Comparison of ENCODE assay signal across 16 mouse cellular contexts in the genomic region with DNA sequence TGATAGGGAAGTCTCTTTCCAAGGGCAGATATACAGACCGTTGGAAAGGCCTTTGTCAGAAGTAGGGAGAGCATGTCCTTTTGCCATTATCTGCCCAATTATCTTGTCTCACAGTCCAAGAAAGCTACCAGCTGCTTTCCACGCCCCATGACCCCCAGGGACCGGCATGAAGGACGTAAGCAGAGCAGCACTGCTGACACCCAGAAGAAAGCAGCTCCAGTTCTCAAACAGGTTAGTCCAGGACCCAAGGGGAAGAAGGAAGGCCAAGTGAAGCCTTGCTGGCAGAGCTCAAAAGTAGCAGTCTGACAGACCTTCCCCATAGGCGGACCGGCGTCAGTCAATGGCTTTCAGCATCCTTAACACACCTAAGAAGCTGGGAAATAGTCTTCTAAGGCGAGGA.
"Had no signal": no experiment of that assay in that cellular context is flagged by ENCODE, and none has a peak within 500 bp of the region (broad histone marks: within the 10 kb centered on the region; RNA-seq: fewer than 3 reads in every experiment).

No protein-coding gene starts in this region.

- H3K27me3 ChIP-seq: neural tube, embryonic 13.5 days; neural tube, embryonic 15.5 days; stomach, embryonic 15.5 days had no signal

- H3K4me2 ChIP-seq: neural tube, embryonic 13.5 days; neural tube, embryonic 15.5 days; stomach, embryonic 15.5 days had no signal

- H3K4me3 ChIP-seq: neural tube, embryonic 13.5 days; neural tube, embryonic 15.5 days; stomach, embryonic 15.5 days had no signal

- H3K4me1 ChIP-seq: neural tube, embryonic 13.5 days; neural tube, embryonic 15.5 days; stomach, embryonic 15.5 days had no signal

- DNase-seq: retina, postnatal 1 day; right cerebral cortex, adult 18-20 months; right cerebral cortex, postnatal 14 days; right cerebral cortex, postnatal 25 days; right cerebral cortex, postnatal 4 days; spleen, adult 18-20 months; thymus, adult 18-20 months; thymus, adult 2 months; thymus, postnatal 14 days; thymus, postnatal 25 days; thymus, postnatal 36 days; thymus, postnatal 4 days had no signal

- H3K27ac ChIP-seq: neural tube, embryonic 13.5 days; neural tube, embryonic 15.5 days; stomach, embryonic 15.5 days; stomach, postnatal 0 days had no signal

- H3K9me3 ChIP-seq: neural tube, embryonic 13.5 days; neural tube, embryonic 15.5 days; stomach, embryonic 15.5 days had no signal

- H3K9ac ChIP-seq: neural tube, embryonic 13.5 days; neural tube, embryonic 15.5 days; stomach, embryonic 15.5 days had no signal
